Mouse (Mus musculus): ENCODE data around the gene Tkt. TPM values are rescaled to one million over a fixed set of nuclear protein-coding genes. Genes with fewer than 3 reads are reported as not detected.

Gene Tkt
- total RNA-seq, 1 experiment from 2014 or later: 462 TPM

GRCm38 (mm10) chr14:30549777-30550149 lies 1.6 kb downstream of the Tkt start:
- 0 out of 4 replicates have a peak, but pooled peaks have one; percentile 12 to 19 for ATAC-seq (replicated peaks in 1 of 2; ENCODE audit: insufficient read depth in 1 of 2, low FRiP score in 2 of 2, low TSS enrichment in 1 of 2, low read depth in 1 of 2, poor library complexity in 2 of 2, severe bottlenecking in 2 of 2)

DNA sequence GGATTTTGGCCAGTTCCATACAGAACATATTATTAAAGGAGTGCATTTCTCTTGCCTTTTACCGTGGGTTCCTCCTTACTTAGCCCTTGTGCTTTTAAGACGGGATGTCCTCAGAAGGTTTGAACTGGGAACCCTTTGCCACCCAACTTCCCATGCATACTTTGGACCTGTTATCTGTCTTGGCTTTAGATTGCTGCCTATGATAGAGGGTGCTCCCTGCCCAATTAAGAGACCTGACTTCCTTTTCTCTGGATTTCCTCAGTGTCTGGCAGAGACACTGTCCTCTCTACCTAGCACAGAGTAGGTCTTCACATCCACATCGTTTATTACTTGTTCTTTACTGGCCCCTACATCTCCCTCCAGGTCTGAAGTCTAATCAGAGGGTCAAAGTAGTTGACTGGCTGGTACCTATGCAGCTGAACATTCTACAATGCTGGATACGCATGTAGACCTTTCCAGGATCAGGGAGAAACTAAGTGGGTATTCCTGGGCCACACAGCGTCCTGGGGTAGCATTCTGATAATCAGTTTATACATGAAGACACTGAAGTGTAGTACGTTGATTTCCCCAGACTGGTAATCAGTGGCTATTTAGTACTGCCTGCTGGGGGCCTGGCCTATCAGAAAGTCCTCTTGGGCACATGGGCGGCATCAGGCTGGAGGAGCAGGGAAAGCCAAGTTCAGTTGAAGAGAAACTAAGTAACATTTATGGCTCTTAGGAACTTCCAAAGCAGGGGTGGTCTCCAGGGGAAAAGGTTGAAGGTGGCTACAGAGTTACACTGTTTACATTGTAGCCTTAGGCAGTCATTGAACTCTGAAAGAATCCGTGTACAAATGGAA lies 2.3 kb downstream of the Tkt start:
- ATAC-seq (replicated peaks in 1 of 2; ENCODE audit: insufficient read depth in 1 of 2, low FRiP score in 2 of 2, low TSS enrichment in 1 of 2, low read depth in 1 of 2, poor library complexity in 2 of 2, severe bottlenecking in 2 of 2): no peak

DNA sequence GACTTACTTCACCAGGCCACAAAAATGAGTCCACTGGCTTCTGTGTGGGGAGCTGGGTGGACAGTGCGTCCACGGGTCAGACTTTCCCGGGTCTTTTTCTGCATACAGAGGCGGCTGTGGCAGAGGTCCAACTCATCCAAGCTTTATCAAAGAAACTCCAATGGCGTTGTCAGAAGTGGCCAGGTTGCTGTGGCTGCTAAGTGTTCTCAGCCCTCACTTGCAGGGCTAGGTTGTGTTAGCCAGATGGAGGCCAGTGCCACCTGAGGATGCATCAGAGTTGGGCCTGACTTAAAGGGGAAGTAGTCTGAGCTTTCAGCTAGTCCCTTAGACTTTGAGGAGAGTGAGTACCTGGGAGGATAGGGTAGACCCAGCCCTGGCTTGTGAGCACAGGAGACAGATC lies 3.4 kb downstream of the Tkt start:
- ATAC-seq (replicated peaks in 1 of 2; ENCODE audit: insufficient read depth in 1 of 2, low FRiP score in 2 of 2, low TSS enrichment in 1 of 2, low read depth in 1 of 2, poor library complexity in 2 of 2, severe bottlenecking in 2 of 2): no peak

GRCm38 (mm10) chr14:30551981-30552380 lies 3.8 kb downstream of the Tkt start:
- ATAC-seq (replicated peaks in 1 of 2; ENCODE audit: insufficient read depth in 1 of 2, low FRiP score in 2 of 2, low TSS enrichment in 1 of 2, low read depth in 1 of 2, poor library complexity in 2 of 2, severe bottlenecking in 2 of 2): no peak

GRCm38 (mm10) chr14:30553185-30553584 lies 5.0 kb downstream of the Tkt start:
- ATAC-seq (replicated peaks in 1 of 2; ENCODE audit: insufficient read depth in 1 of 2, low FRiP score in 2 of 2, low TSS enrichment in 1 of 2, low read depth in 1 of 2, poor library complexity in 2 of 2, severe bottlenecking in 2 of 2): peak in 1 of 2 experiments; percentile 17; a peak in 1 of 4 replicates

GRCm38 (mm10) chr14:30556651-30557050 lies 8.5 kb downstream of the Tkt start:
- ATAC-seq (replicated peaks in 1 of 2; ENCODE audit: insufficient read depth in 1 of 2, low FRiP score in 2 of 2, low TSS enrichment in 1 of 2, low read depth in 1 of 2, poor library complexity in 2 of 2, severe bottlenecking in 2 of 2): no peak

DNA sequence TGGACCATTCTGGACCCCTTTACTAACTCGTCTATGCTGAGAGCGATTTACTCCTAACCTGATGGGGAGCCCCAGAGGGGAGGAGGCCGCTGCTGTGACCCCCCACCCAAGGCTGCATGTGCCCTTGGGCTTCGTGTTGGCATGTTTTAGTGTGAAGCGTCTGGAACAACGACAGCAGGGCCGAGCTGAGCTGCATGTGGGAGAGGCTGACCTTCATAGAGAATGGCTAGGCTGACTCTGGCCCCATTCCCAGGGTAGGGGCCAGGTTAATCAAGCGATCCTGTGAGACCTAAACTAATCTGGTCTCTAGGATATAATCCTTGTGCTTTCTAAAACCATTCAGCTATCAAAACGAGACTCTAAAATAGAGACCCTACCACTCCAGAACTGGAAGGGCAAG lies 9.6 kb downstream of the Tkt start:
- no peak for ATAC-seq (replicated peaks in 1 of 2; ENCODE audit: insufficient read depth in 1 of 2, low FRiP score in 2 of 2, low TSS enrichment in 1 of 2, low read depth in 1 of 2, poor library complexity in 2 of 2, severe bottlenecking in 2 of 2)

DNA sequence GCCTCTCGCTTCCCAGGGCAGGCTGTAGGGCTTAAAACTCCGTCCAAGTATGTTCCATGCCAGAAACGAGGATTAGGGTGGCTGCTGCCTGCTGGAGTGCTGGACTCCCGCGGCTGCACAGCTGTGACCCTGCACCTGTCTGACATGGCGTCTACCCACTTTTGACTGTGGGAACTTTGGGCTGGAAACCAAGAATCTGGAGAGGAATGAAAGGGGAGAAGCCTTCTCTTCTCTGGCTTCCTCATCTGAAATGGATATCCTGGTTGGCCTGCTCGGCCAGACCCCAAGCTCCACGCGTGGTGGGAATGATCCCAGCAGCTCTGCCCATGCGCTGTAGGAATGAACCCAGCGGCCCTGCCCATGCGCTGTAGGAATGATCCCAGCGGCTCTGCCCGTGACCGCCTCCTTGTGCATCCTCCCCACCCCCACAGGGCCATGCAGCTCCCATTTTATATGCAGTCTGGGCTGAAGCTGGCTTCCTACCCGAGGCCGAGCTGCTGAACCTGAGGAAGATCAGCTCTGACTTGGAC lies 11.2 kb downstream of the Tkt start:
- no peak; a peak in 1 of 4 replicates for ATAC-seq (replicated peaks in 1 of 2; ENCODE audit: insufficient read depth in 1 of 2, low FRiP score in 2 of 2, low TSS enrichment in 1 of 2, low read depth in 1 of 2, poor library complexity in 2 of 2, severe bottlenecking in 2 of 2)

DNA sequence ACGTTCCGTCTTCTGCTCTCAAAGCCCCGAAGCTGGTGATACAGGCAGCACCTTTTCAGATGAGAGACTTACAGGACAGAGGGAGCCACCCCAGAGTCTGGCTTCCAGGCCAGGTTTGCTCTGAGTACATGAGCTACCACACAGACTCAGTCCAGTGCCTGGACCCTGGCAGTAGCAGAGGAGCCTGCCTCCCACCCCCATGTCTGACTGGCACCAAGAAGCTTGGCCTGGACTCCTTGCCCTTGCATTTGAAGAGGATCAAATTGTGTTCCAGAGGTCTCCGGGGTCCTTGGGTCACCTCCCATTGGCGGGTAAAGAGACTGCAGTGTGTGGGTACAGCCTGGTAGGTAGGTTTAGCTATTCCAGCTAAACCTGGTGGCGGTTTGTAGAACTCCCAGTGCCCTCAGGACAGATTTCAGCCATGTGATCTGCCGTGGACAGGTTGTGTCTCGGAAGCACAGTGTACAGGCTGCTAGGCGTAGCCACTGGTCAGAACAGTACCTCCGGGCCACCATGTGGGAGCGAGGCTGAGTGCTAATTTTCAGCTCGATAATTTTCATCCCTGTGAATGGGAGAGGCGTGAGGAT lies 12.7 kb downstream of the Tkt start:
- no peak for ATAC-seq (replicated peaks in 1 of 2; ENCODE audit: insufficient read depth in 1 of 2, low FRiP score in 2 of 2, low TSS enrichment in 1 of 2, low read depth in 1 of 2, poor library complexity in 2 of 2, severe bottlenecking in 2 of 2)

DNA sequence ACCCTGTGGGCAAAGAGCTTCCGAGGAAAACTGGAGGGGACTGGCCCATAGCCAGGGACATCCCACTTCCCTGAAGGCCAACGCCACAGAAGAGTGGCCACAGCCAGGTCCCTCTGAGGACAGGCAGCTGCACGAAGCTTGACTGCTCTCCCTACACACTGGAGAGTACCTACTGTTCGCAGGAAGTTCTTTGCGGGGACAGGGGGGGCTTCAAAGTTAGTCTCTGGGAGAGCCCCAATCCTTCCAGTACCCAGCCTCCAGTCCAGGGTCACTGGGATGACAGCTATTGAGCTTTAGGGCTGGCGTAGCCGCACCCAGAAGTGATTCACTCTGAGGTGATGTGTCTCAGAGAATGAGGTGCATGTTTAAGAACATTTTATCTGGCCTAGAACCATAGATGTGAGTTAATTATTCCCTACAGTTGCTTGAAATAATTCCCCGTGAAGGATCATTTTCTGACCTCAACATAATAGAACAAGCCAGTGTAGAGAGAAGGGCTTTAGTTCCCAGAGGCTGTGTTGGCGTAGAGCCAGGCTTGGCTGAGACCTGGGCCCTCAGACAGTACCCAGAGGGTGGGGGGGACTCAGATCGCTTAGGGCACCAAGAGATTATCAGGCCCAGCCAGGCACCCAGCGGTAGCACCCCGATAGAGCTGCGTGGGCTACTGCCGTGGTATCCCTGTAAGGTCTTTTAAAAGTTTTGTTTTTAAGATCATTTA lies 13.5 kb downstream of the Tkt start:
- ATAC-seq (replicated peaks in 1 of 2; ENCODE audit: insufficient read depth in 1 of 2, low FRiP score in 2 of 2, low TSS enrichment in 1 of 2, low read depth in 1 of 2, poor library complexity in 2 of 2, severe bottlenecking in 2 of 2): peak in 1 of 2 experiments; percentile 46; a peak in 1 of 4 replicates

DNA sequence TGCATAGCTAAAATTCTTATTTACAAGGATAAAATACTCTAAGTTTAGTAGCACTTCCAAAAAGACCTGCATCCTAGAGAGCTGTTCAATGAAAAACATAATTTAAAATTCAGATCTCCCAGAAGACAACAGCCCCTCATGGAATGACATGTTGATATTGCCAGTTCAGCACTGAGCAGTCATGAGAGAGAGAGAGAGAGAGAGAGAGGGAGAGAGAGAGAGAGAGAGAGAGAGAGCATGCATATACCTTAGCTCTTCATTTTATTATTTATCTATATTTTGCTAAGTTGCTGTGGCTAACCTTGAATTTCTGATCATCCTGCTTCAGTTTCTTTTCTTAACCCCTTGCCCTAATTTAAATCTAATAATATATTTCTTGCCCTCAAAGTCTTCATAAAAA lies 14.2 kb downstream of the Tkt start:
- no peak for ATAC-seq (replicated peaks in 1 of 2; ENCODE audit: insufficient read depth in 1 of 2, low FRiP score in 2 of 2, low TSS enrichment in 1 of 2, low read depth in 1 of 2, poor library complexity in 2 of 2, severe bottlenecking in 2 of 2)

DNA sequence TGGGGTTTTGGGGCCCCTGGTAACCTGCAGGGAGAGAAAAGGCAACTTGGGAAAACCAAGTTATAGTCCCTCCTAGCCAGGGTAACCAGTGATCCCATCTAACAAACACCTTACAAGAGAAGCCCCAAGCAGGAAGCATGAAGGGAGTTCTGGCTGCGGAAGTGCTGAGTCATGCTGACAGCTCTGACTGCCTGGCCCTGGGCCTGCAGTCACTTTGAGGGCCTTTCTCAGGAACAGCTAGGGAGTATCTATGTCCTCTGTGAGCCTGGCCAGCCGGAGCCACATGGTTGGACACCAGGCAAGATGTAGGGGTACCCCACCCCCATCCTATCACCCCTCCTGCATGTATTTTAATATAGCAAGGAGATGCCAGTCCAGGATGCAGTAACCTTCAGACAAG lies 16.3 kb downstream of the Tkt start:
- peak; percentile 59 to 61 for ATAC-seq (replicated peaks in 1 of 2; ENCODE audit: insufficient read depth in 1 of 2, low FRiP score in 2 of 2, low TSS enrichment in 1 of 2, low read depth in 1 of 2, poor library complexity in 2 of 2, severe bottlenecking in 2 of 2)

- no peak for ATAC-seq (replicated peaks in 1 of 2; ENCODE audit: insufficient read depth in 1 of 2, low FRiP score in 2 of 2, low TSS enrichment in 1 of 2, low read depth in 1 of 2, poor library complexity in 2 of 2, severe bottlenecking in 2 of 2)
These were observed 18.2 kb downstream of the Tkt start for GRCm38 (mm10) chr14:30566317-30566716.

DNA sequence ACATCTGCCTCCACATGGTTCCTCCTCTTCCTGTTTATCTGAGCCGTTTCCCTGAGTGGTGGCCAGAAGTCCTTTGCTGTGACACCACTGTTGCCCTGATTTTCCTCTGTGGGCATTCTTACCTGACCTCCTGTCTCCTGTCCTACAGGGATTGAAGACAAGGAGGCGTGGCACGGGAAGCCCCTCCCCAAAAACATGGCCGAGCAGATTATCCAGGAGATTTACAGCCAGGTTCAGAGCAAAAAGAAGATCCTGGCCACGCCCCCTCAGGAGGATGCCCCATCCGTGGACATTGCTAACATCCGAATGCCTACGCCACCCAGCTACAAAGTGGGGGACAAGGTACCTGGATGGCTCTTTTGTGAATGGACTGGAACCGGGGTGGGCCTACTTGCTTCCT lies 19.9 kb downstream of the Tkt start:
- no peak for ATAC-seq (replicated peaks in 1 of 2; ENCODE audit: insufficient read depth in 1 of 2, low FRiP score in 2 of 2, low TSS enrichment in 1 of 2, low read depth in 1 of 2, poor library complexity in 2 of 2, severe bottlenecking in 2 of 2)

DNA sequence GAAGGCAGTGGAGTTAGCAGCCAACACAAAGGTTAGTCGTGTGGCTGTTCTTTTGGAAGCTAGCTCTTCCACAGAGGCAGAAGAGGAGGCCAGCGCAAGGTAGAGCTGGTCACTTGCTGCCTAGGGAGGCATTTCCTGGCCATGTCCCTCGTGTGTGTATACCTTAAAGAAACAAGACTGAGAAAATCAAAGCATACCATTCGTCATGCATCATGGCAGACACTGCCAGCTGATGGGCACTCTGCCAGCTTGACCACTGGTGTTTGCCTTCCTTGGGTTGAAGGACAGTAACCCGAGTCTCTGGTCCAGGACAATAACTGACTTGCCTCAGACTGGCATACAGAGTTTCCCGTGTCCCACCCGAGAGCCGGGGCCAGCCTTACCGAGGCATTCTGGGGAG lies 22.1 kb downstream of the Tkt start:
- ATAC-seq (replicated peaks in 1 of 2; ENCODE audit: insufficient read depth in 1 of 2, low FRiP score in 2 of 2, low TSS enrichment in 1 of 2, low read depth in 1 of 2, poor library complexity in 2 of 2, severe bottlenecking in 2 of 2): no peak

DNA sequence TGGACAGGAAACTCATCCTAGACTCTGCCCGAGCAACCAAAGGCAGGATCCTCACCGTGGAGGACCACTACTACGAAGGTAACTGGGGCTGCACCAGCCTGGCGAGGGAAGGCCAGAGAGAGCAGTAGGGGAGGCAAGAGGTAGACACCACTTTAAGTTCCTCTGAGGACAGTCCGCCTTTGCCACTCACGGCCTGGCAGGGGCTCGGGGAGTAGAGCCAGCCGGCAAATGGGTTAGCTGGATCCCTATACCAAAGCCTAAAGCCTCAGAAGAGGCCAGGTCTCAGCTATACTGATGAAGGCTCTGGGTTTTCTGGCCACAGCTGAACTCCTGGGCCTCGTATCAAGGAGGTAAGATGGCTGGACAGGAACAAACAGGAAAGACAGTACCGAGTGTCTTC lies 24.1 kb downstream of the Tkt start:
- no peak for ATAC-seq (replicated peaks in 1 of 2; ENCODE audit: insufficient read depth in 1 of 2, low FRiP score in 2 of 2, low TSS enrichment in 1 of 2, low read depth in 1 of 2, poor library complexity in 2 of 2, severe bottlenecking in 2 of 2)

DNA sequence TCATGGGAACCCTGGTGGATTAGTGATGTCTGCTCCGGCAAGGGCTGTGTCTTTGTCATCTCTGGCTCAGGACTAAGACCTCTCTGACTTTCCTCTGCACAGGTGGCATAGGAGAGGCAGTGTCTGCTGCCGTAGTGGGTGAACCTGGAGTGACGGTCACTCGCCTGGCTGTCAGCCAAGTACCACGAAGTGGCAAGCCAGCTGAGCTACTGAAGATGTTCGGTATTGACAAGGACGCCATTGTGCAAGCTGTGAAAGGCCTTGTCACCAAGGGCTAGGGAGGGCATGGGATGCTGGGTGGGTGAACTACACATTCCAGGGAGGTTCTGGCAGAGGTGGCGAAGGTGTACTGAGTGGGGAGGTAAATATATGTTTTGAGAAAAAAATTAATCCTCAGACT lies 25.1 kb downstream of the Tkt start:
- ATAC-seq (replicated peaks in 1 of 2; ENCODE audit: insufficient read depth in 1 of 2, low FRiP score in 2 of 2, low TSS enrichment in 1 of 2, low read depth in 1 of 2, poor library complexity in 2 of 2, severe bottlenecking in 2 of 2): no peak

GRCm38 (mm10) chr14:30573983-30574584 lies 25.9 kb downstream of the Tkt start:
- ATAC-seq (replicated peaks in 1 of 2; ENCODE audit: insufficient read depth in 1 of 2, low FRiP score in 2 of 2, low TSS enrichment in 1 of 2, low read depth in 1 of 2, poor library complexity in 2 of 2, severe bottlenecking in 2 of 2): peak; percentile 67 to 70

All from hematopoietic stem cell, adult 5-6 weeks (primary cell).